Comparison of ENCODE assay signal across 8 mouse cellular contexts in genomic region chr8:110196678-110197077, GRCm38 (mm10). TPM values are rescaled to one million over a fixed set of nuclear protein-coding genes. Genes with fewer than 3 reads are reported as not detected.
DNase-seq lines count a peak whose midpoint lies in the region; ATAC-seq and TF ChIP-seq lines count a peak whose summit lies in the region.

No protein-coding gene starts in this region.

- H3K27me3 ChIP-seq in forebrain, embryonic 10.5 days (ENCODE audit: poor library complexity, severe bottlenecking) = no peaks in the 10 kb centered on the region
- no peaks in the 10 kb centered on the region; the same call in 1 of the 2 replicates for H3K27me3 ChIP-seq in forebrain, postnatal 0 days (ENCODE audit: insufficient read depth, low read length)
- no peaks in the 10 kb centered on the region for H3K27me3 ChIP-seq in stomach, postnatal 0 days (ENCODE audit: control insufficient read depth, insufficient read depth, low read length)

- TF ChIP-seq CTCF in forebrain, postnatal 0 days (IDR thresholded peaks at IDR 0.05; ENCODE audit: low read depth) = no peak
- 0 out of 2 replicates have a peak, but pooled peaks have one; percentile 5 for TF ChIP-seq CTCF in stomach, postnatal 0 days (IDR thresholded peaks at IDR 0.05; ENCODE audit: low read depth)

- no peak for ATAC-seq in forebrain, postnatal 0 days
- ATAC-seq in stomach, postnatal 0 days (ENCODE audit: low FRiP score, low TSS enrichment) = no peak

- no peaks in the 10 kb centered on the region for H3K36me3 ChIP-seq in forebrain, embryonic 10.5 days (replicated peaks)
- no peaks in the 10 kb centered on the region for H3K36me3 ChIP-seq in forebrain, postnatal 0 days (ENCODE audit: insufficient read depth)
- H3K36me3 ChIP-seq in stomach, postnatal 0 days (ENCODE audit: control insufficient read depth, insufficient read depth, low read length) = no peaks in the 10 kb centered on the region

- H3K4me2 ChIP-seq in forebrain, postnatal 0 days (ENCODE audit: low read depth) = no peak overlapping the region
- H3K4me2 ChIP-seq in stomach, postnatal 0 days (replicated peaks; ENCODE audit: low read depth) = no peak overlapping the region

- H3K9me3 ChIP-seq in forebrain, embryonic 10.5 days = no peaks in the 10 kb centered on the region
- H3K9me3 ChIP-seq in forebrain, postnatal 0 days (ENCODE audit: low read length) = no peaks in the 10 kb centered on the region
- H3K9me3 ChIP-seq in stomach, postnatal 0 days (ENCODE audit: control insufficient read depth, low read length) = no peaks in the 10 kb centered on the region

- TF ChIP-seq EP300 in stomach, postnatal 0 days (optimal IDR thresholded peaks at IDR 0.05) = no peak

- no peak overlapping the region for H3K4me3 ChIP-seq in forebrain, embryonic 10.5 days
- no peak overlapping the region for H3K4me3 ChIP-seq in forebrain, postnatal 0 days (ENCODE audit: low read depth, low read length)
- H3K4me3 ChIP-seq in stomach, postnatal 0 days (ENCODE audit: low read depth, low read length) = no peak overlapping the region

- 1% methylated on average over 5 of the region's 5 CpGs for WGBS in forebrain, embryonic 10.5 days
- WGBS in forebrain, postnatal 0 days = 11% methylated on average over 5 of the region's 5 CpGs
- 0% methylated on average over 5 of the region's 5 CpGs for WGBS in stomach, postnatal 0 days

- H3K27ac ChIP-seq in forebrain, embryonic 10.5 days = no peak overlapping the region
- H3K27ac ChIP-seq in forebrain, postnatal 0 days (ENCODE audit: low read depth, low read length) = no peak overlapping the region
- no peak overlapping the region for H3K27ac ChIP-seq in stomach, postnatal 0 days (replicated peaks)

- peaks cover 4% of the 10 kb centered on the region; the same call in 1 of the 2 replicates for H3K4me1 ChIP-seq in forebrain, embryonic 10.5 days
- no peaks in the 10 kb centered on the region for H3K4me1 ChIP-seq in forebrain, postnatal 0 days (ENCODE audit: insufficient read depth)
- no peaks in the 10 kb centered on the region for H3K4me1 ChIP-seq in stomach, postnatal 0 days (replicated peaks; ENCODE audit: control insufficient read depth, insufficient read depth)

- DNase-seq in forebrain, embryonic 10.5 days (ENCODE audit: extremely low spot score, low spot score) = peak; percentile 52
- DNase-seq in forebrain, postnatal 0 days = no peak
- peak; percentile 62 for DNase-seq in urinary bladder, postnatal 14 days (ENCODE audit: low spot score)
- DNase-seq in urinary bladder, postnatal 10 days (ENCODE audit: low spot score) = no peak
- DNase-seq in kidney, postnatal 4 days = peak; percentile 88 to 89
- peak; percentile 67 for DNase-seq in stomach, postnatal 0 days (ENCODE audit: low spot score)
- DNase-seq in frontal cortex, postnatal 25 days (ENCODE audit: low spot score in 2 of 2) = no peak
- no peak for DNase-seq in frontal cortex, adult 2 months (ENCODE audit: extremely low spot score in 1 of 2, low spot score in 1 of 2)

- no peak overlapping the region for H3K9ac ChIP-seq in forebrain, postnatal 0 days
- no peak overlapping the region for H3K9ac ChIP-seq in stomach, postnatal 0 days (ENCODE audit: low read length)

RNA-seq across cellular contexts. Expression of gene Cmtr2, which starts 18.8 kb away (rescaled TPM):
- 11.2 and 11.9 TPM in 2 replicates for polyA plus RNA-seq in forebrain, embryonic 10.5 days (2016; fragmentation: Nextera tagmentation; extraction: Ambion mirVana)
- 21.9 and 24.9 TPM in 2 replicates for total RNA-seq in forebrain, postnatal 0 days (2014; rRNA removed)
- 9.1 and 9.3 TPM in 2 replicates for polyA plus RNA-seq in forebrain, postnatal 0 days (2015; fragmentation: Nextera tagmentation; extraction: Ambion mirVana)
- 3.9 and 4.6 TPM in 2 replicates for polyA plus RNA-seq in stomach, postnatal 0 days (2015; fragmentation: Nextera tagmentation; extraction: Ambion mirVana)
- polyA plus RNA-seq in frontal cortex, adult 2 months (2012; rRNA removed) = 12.0 TPM in 2 replicates

RNA-seq across cellular contexts. Expression of gene Calb2, which starts 28.7 kb away (rescaled TPM):
- polyA plus RNA-seq in forebrain, embryonic 10.5 days (2016; fragmentation: Nextera tagmentation; extraction: Ambion mirVana) = 8.7 and 12.7 TPM in 2 replicates
- total RNA-seq in forebrain, postnatal 0 days (2014; rRNA removed) = 133 TPM in 2 replicates
- 177 and 286 TPM in 2 replicates for polyA plus RNA-seq in forebrain, postnatal 0 days (2015; fragmentation: Nextera tagmentation; extraction: Ambion mirVana)
- polyA plus RNA-seq in stomach, postnatal 0 days (2015; fragmentation: Nextera tagmentation; extraction: Ambion mirVana) = 0.17 and 0.19 TPM in 2 replicates
- 368 and 421 TPM in 2 replicates for polyA plus RNA-seq in frontal cortex, adult 2 months (2012; rRNA removed)

Comparison
In these comparisons a context has a peak if more than half of its experiments do, and no peak if none do; other contexts are left out.
1. DNase-seq: peak in forebrain, embryonic 10.5 days (single experiment), urinary bladder, postnatal 14 days (single experiment), kidney, postnatal 4 days (2 of 2) and stomach, postnatal 0 days (single experiment); none in forebrain, postnatal 0 days (single experiment), urinary bladder, postnatal 10 days (single experiment), frontal cortex, postnatal 25 days (0 of 2) and frontal cortex, adult 2 months (0 of 2).
2. RNA of gene Calb2, which starts 28.7 kb away (polyA plus RNA-seq): 368 to 421 TPM in frontal cortex, adult 2 months and 177 to 286 TPM in forebrain, postnatal 0 days; 8.7 to 12.7 TPM in forebrain, embryonic 10.5 days and 0.17 to 0.19 TPM in stomach, postnatal 0 days; every median in the first group is over 10 times any median in the second.